Mouse (Mus musculus) cortical plate, adult 2 months (tissue): ENCODE measurements at regions not wholly inside any gene's neighbourhood (a gene's known extent, or its start where the extent isn't known, plus 50 kb on each side); places are given as distances from the start of the nearest gene placed in this dataset.

Experiments
- CTCF ChIP-seq: fragments of 200-500 bp; IDR thresholded peaks from 2 replicates; pipeline ENCODE4 v1.5.1; 2011; ENCODE audit warnings: mild to moderate bottlenecking, control low read depth, low read length; ENCODE audit not compliant: insufficient read depth; ENCODE audit errors: extremely low read depth
- POLR2A ChIP-seq: fragments of 200-500 bp; IDR thresholded peaks from 2 replicates; pipeline ENCODE4 v1.6.1; 2011; ENCODE audit warnings: mild to moderate bottlenecking, low read length, control low read depth; ENCODE audit not compliant: insufficient read depth; ENCODE audit errors: extremely low read depth

DNA sequence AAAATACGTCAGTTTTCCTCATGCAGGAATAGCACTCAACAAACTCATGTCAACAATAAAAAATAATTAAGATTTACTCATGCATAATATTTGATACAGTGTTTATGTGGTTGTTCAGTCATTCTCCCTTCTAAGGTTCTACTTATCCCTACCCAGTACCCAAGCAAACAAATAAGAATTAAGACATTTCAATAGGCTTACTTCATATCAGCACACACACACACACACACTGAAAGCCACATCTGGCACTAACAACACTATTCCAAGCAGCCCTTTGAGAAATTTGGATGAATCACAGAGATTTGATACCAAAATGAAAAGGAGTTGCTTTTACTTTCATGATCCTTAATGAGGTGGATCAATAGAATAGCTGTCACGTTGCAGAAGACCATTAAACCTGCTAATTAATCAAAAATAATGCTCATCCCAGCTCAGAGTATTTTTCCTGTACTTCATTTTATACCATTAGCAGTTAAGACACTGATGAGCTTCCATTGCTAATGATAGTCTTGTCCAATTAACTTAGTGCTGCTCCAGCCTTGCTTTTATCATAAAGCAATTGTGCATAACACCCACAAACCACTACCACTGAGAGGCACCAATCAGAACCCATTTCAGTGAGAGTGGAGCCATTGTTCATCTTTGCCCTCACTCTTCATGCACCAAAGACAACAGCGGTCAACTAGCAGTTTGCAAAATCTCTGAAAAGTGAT is 188.3 kb downstream of the Arl4a start:
- TF ChIP-seq CTCF (no peak), POLR2A (no peak)
